In the genomic region with DNA sequence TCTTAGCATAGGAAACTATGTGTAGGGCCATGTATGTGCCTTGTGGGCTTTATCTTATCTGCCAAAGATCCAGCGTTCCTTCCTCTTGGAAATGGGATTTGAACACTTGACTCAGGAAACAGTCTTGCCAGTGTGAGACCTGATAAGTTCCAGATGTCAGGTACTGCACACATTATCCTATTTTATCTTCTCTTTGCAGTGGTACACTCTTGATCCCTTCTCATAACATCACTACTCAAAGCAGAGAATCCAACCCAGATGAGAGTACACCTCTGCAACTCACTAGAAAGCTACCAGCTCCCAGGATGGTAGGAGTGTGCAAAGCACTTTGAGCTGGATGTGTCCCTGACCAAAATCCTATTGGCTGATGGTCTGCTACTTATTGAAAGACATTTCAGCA, we compare ENCODE assay signal across 22 mouse cellular contexts.
"Had no signal": no experiment of that assay in that cellular context is flagged by ENCODE, and none has a peak within 500 bp of the region (broad histone marks: within the 10 kb centered on the region; RNA-seq: fewer than 3 reads in every experiment).

No protein-coding gene starts in this region.

- H3K9ac ChIP-seq: intestine, embryonic 15.5 days; limb, embryonic 13.5 days; lung, embryonic 14.5 days; midbrain, embryonic 12.5 days; midbrain, embryonic 15.5 days; neural tube, embryonic 12.5 days; neural tube, embryonic 15.5 days had no signal

- H3K27me3 ChIP-seq: intestine, embryonic 15.5 days; limb, embryonic 13.5 days; midbrain, embryonic 12.5 days; midbrain, embryonic 15.5 days; neural tube, embryonic 12.5 days; neural tube, embryonic 15.5 days had no signal

- H3K36me3 ChIP-seq: intestine, embryonic 15.5 days; midbrain, embryonic 12.5 days; midbrain, embryonic 15.5 days; neural tube, embryonic 15.5 days had no signal

- DNase-seq: kidney, adult 11 months; kidney, adult 9 months; kidney, postnatal 14 days; kidney, postnatal 4 days; layer of hippocampus, postnatal 36 days; lung, embryonic 14.5 days; right cerebral cortex, adult 18-20 months; right cerebral cortex, postnatal 14 days; right cerebral cortex, postnatal 4 days; thymus, adult 2 months; thymus, postnatal 14 days; thymus, postnatal 4 days had no signal

- ATAC-seq: intestine, embryonic 15.5 days; lung, postnatal 0 days; midbrain, embryonic 15.5 days had no signal

- H3K4me2 ChIP-seq: intestine, embryonic 15.5 days; limb, embryonic 13.5 days; lung, embryonic 14.5 days; midbrain, embryonic 12.5 days; midbrain, embryonic 15.5 days; neural tube, embryonic 12.5 days; neural tube, embryonic 15.5 days had no signal

- H3K9me3 ChIP-seq: intestine, embryonic 15.5 days; limb, embryonic 10.5 days; limb, embryonic 13.5 days; midbrain, embryonic 12.5 days; midbrain, embryonic 15.5 days; neural tube, embryonic 12.5 days; neural tube, embryonic 15.5 days had no signal

- H3K27ac ChIP-seq: intestine, embryonic 15.5 days; limb, embryonic 10.5 days; limb, embryonic 13.5 days; macrophage; midbrain, embryonic 12.5 days; midbrain, embryonic 15.5 days; neural tube, embryonic 12.5 days; neural tube, embryonic 15.5 days; stomach, postnatal 0 days had no signal

- H3K4me1 ChIP-seq: midbrain, embryonic 12.5 days; midbrain, embryonic 15.5 days had no signal

- H3K4me3 ChIP-seq: intestine, embryonic 15.5 days; limb, embryonic 10.5 days; limb, embryonic 13.5 days; midbrain, embryonic 12.5 days; midbrain, embryonic 15.5 days; neural tube, embryonic 12.5 days; neural tube, embryonic 15.5 days had no signal
